Mouse (Mus musculus): ENCODE data around the gene Mapk1. TPM values are rescaled to one million over a fixed set of nuclear protein-coding genes. Genes with fewer than 3 reads are reported as not detected.

Mapk1 gene
- polyA plus RNA-seq, 1 experiment, result 66.7 TPM

DNA sequence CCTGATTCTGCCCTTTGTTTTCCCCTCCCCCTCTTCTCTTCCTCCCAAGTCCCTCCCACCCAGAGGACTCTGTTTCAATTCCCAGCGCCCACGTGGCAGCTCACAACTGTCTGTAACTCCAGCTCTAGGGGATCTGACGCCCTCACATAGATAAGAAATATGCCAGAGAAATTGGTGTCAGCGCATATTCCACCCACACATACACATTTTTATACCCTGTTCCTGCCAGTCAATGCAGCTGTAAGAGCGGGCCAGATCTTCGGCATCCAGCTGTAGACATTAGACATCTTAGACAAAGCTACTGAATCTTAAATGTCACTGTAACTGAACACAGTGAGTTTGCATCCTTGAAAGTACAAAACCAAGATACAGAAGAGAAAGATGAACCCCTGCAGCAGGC, 23.3 kb upstream of the Mapk1 start:
- H3K79me2 ChIP-seq (ENCODE audit: control insufficient read depth, insufficient read depth), result no peaks in the 10 kb centered on the region
- H3K4me2 ChIP-seq (ENCODE audit: low read depth), result no peak overlapping the region
- H3K4me3 ChIP-seq, result no peak overlapping the region
- no peak overlapping the region for H3ac ChIP-seq (ENCODE audit: control insufficient read depth, insufficient read length)
- H3K36me3 ChIP-seq (ENCODE audit: control insufficient read depth, insufficient read depth), result no peaks in the 10 kb centered on the region
- TF ChIP-seq E2F4 (IDR thresholded peaks at IDR 0.05; ENCODE audit: insufficient read depth) (no peak), POLR2A (IDR thresholded peaks at IDR 0.05; ENCODE audit: insufficient read length, low read depth) (no peak), POLR2AphosphoS2 (IDR thresholded peaks at IDR 0.05; ENCODE audit: insufficient read length, low read depth) (no peak), REST (IDR thresholded peaks at IDR 0.05; ENCODE audit: insufficient read depth, insufficient read length) (no peak), MAX (IDR thresholded peaks at IDR 0.05; ENCODE audit: low read depth) (no peak), SRF (IDR thresholded peaks at IDR 0.05; ENCODE audit: control insufficient read depth, insufficient read length, low read depth) (no peak)
- no peaks in the 10 kb centered on the region for H3K27me3 ChIP-seq (ENCODE audit: control insufficient read depth, insufficient read depth, insufficient read length)

GRCm38 (mm10) chr16:16965149-16965548, 18.0 kb upstream of the Mapk1 start:
- no peak overlapping the region for H3ac ChIP-seq (ENCODE audit: control insufficient read depth, insufficient read length)
- no peaks in the 10 kb centered on the region for H3K27me3 ChIP-seq (ENCODE audit: control insufficient read depth, insufficient read depth, insufficient read length)
- H3K79me2 ChIP-seq (ENCODE audit: control insufficient read depth, insufficient read depth), result no peaks in the 10 kb centered on the region
- H3K4me3 ChIP-seq, result no peak overlapping the region
- no peak overlapping the region for H3K4me2 ChIP-seq (ENCODE audit: low read depth)
- H3K36me3 ChIP-seq (ENCODE audit: control insufficient read depth, insufficient read depth), result no peaks in the 10 kb centered on the region
- TF ChIP-seq SRF (IDR thresholded peaks at IDR 0.05; ENCODE audit: control insufficient read depth, insufficient read length, low read depth) (no peak), MAX (IDR thresholded peaks at IDR 0.05; ENCODE audit: low read depth) (no peak), MYOG (IDR thresholded peaks at IDR 0.05; ENCODE audit: control insufficient read depth in 1 of 3, insufficient read depth in 1 of 3, insufficient read length in 2 of 3, low read depth in 2 of 3) (no peak), TCF12 (IDR thresholded peaks at IDR 0.05; ENCODE audit: insufficient read depth, poor library complexity, severe bottlenecking) (no peak), CEBPB (IDR thresholded peaks at IDR 0.05; ENCODE audit: insufficient read depth, poor library complexity, severe bottlenecking) (no peak), MYOD1 (IDR thresholded peaks at IDR 0.05; ENCODE audit: control insufficient read depth in 1 of 3, insufficient read length in 2 of 3, low read depth in 2 of 3) (no peak), TCF3 (IDR thresholded peaks at IDR 0.05; ENCODE audit: insufficient read length, low read depth) (no peak), USF1 (IDR thresholded peaks at IDR 0.05; ENCODE audit: low read depth) (no peak), REST (IDR thresholded peaks at IDR 0.05; ENCODE audit: insufficient read depth, insufficient read length) (no peak), POLR2A (IDR thresholded peaks at IDR 0.05; ENCODE audit: insufficient read length, low read depth) (no peak), POLR2AphosphoS2 (IDR thresholded peaks at IDR 0.05; ENCODE audit: insufficient read length, low read depth) (no peak), E2F4 (IDR thresholded peaks at IDR 0.05; ENCODE audit: insufficient read depth) (no peak)

- no peaks in the 10 kb centered on the region for H3K79me2 ChIP-seq (ENCODE audit: control insufficient read depth, insufficient read depth)
- no peak overlapping the region for H3K4me3 ChIP-seq
- no peaks in the 10 kb centered on the region for H3K36me3 ChIP-seq (ENCODE audit: control insufficient read depth, insufficient read depth)
- H3ac ChIP-seq (ENCODE audit: control insufficient read depth, insufficient read length), result no peak overlapping the region
- TF ChIP-seq SRF (IDR thresholded peaks at IDR 0.05; ENCODE audit: control insufficient read depth, insufficient read length, low read depth), result no peak
- H3K4me2 ChIP-seq (ENCODE audit: low read depth), result no peak overlapping the region
- no peaks in the 10 kb centered on the region for H3K27me3 ChIP-seq (ENCODE audit: control insufficient read depth, insufficient read depth, insufficient read length)
These were observed 16.9 kb upstream of the Mapk1 start for GRCm38 (mm10) chr16:16966290-16966689.

- Histone ChIP-seq H3K79me2 (ENCODE audit: control insufficient read depth, insufficient read depth) (no peaks in the 10 kb centered on the region), H3K36me3 (ENCODE audit: control insufficient read depth, insufficient read depth) (no peaks in the 10 kb centered on the region), H3K4me2 (ENCODE audit: low read depth) (no peak overlapping the region), H3K27me3 (ENCODE audit: control insufficient read depth, insufficient read depth, insufficient read length) (no peaks in the 10 kb centered on the region), H3ac (ENCODE audit: control insufficient read depth, insufficient read length) (no peak overlapping the region), H3K4me3 (no peak overlapping the region)
- no peak for TF ChIP-seq MYOD1 (IDR thresholded peaks at IDR 0.05; ENCODE audit: control insufficient read depth in 1 of 3, insufficient read length in 2 of 3, low read depth in 2 of 3)
- no peak for TF ChIP-seq USF1 (IDR thresholded peaks at IDR 0.05; ENCODE audit: low read depth)
These were observed 5.1 kb upstream of the Mapk1 start for GRCm38 (mm10) chr16:16978061-16978460.

DNA sequence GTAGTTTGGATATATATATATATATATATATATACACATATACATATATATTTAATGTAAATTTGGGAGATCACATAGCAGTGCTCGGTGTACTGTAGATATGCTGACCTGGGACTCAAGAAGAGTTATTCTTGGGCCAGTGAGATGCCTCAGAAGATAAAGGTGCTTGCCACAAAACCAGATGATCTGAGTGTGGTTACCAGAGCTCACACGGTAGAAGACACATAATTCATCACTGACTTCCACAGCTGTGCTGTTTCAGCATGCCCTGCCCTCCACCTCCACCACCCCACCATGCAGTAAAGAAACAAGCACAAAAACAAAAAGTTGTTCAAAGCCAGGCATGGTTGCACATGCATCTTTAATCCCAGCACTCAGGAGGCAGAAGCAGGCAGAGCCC, 4.4 kb upstream of the Mapk1 start:
- peaks cover 2% of the 10 kb centered on the region for H3K79me2 ChIP-seq (ENCODE audit: control insufficient read depth, insufficient read depth)
- no peaks in the 10 kb centered on the region for H3K36me3 ChIP-seq (ENCODE audit: control insufficient read depth, insufficient read depth)
- no peaks in the 10 kb centered on the region for H3K27me3 ChIP-seq (ENCODE audit: control insufficient read depth, insufficient read depth, insufficient read length)
- no peak overlapping the region for H3K4me2 ChIP-seq (ENCODE audit: low read depth)
- H3K4me3 ChIP-seq, result no peak overlapping the region
- H3ac ChIP-seq (ENCODE audit: control insufficient read depth, insufficient read length), result no peak overlapping the region
- TF ChIP-seq SRF (IDR thresholded peaks at IDR 0.05; ENCODE audit: control insufficient read depth, insufficient read length, low read depth), result no peak
- peak in 1 of 3 experiments; percentile 43 for TF ChIP-seq MYOD1 (IDR thresholded peaks at IDR 0.05; ENCODE audit: control insufficient read depth in 1 of 3, insufficient read length in 2 of 3, low read depth in 2 of 3)

GRCm38 (mm10) chr16:16982636-16983035, 546 bp upstream of the Mapk1 start:
- Histone ChIP-seq H3K4me2 (ENCODE audit: low read depth) (peak overlapping the region; percentile 89), H3K27me3 (ENCODE audit: control insufficient read depth, insufficient read depth, insufficient read length) (no peaks in the 10 kb centered on the region), H3K36me3 (ENCODE audit: control insufficient read depth, insufficient read depth) (no peaks in the 10 kb centered on the region), H3ac (ENCODE audit: control insufficient read depth, insufficient read length) (peak overlapping the region; percentile 68), H3K4me3 (peak overlapping the region; percentile 88), H3K79me2 (ENCODE audit: control insufficient read depth, insufficient read depth) (peaks cover 41% of the 10 kb centered on the region)
- TF ChIP-seq MYOD1 (IDR thresholded peaks at IDR 0.05; ENCODE audit: control insufficient read depth in 1 of 3, insufficient read length in 2 of 3, low read depth in 2 of 3) (no peak), MAX (IDR thresholded peaks at IDR 0.05; ENCODE audit: low read depth) (no peak), USF1 (IDR thresholded peaks at IDR 0.05; ENCODE audit: low read depth) (no peak), CEBPB (IDR thresholded peaks at IDR 0.05; ENCODE audit: insufficient read depth, poor library complexity, severe bottlenecking) (no peak), POLR2A (IDR thresholded peaks at IDR 0.05; ENCODE audit: insufficient read length, low read depth) (no peak), TCF3 (IDR thresholded peaks at IDR 0.05; ENCODE audit: insufficient read length, low read depth) (no peak), TCF12 (IDR thresholded peaks at IDR 0.05; ENCODE audit: insufficient read depth, poor library complexity, severe bottlenecking) (no peak)

All from myocyte (in vitro differentiated cells).